Mouse (Mus musculus): Measurements from ENCODE around the gene Pak2. TPM values are rescaled to one million over a fixed set of nuclear protein-coding genes. Genes with fewer than 3 reads are reported as not detected.
A peak's percentile ranks its signal among the peaks of the same experiment; 100 is the strongest.

Gene Pak2
- total and polyA plus RNA-seq, 2 experiments from 2014 or later: 19.1 to 25.8 TPM

DNA sequence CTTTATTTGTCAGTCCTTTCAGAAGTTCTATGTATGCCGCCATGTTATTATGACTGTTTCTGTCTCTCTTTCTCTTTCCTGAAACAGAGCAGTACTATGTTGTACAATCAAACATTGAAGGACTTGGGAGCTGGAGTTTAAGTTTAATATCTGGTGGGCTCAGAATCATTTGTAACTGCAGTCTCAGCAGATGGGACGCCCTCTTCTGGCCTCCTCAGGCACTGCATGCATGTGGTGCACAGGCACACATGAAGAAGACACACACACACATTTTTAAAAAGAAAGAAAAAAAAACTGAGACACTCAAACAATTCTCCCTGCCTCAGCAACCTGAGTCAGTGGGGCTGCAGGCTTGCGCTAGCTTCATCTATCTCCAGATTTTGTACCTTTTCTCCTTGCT, 41.3 kb upstream of the Pak2 start:
- no peak for TF ChIP-seq EP300 (IDR thresholded peaks at IDR 0.05; ENCODE audit: low read depth)
- no peak overlapping the region for H3K4me3 ChIP-seq (ENCODE audit: low read depth, low read length)
- no peak overlapping the region for H3K27ac ChIP-seq (ENCODE audit: low read depth)
- no peak overlapping the region for H3K4me2 ChIP-seq (ENCODE audit: low read depth, low read length)
- H3K4me1 ChIP-seq (ENCODE audit: control insufficient read depth, insufficient read depth): no peaks in the 10 kb centered on the region
- no peak for ATAC-seq (ENCODE audit: insufficient read depth, low read depth)
- no peaks in the 10 kb centered on the region for H3K27me3 ChIP-seq (ENCODE audit: control insufficient read depth, insufficient read depth, low read length)
- DNase-seq (ENCODE audit: low spot score): no peak
- no peaks in the 10 kb centered on the region for H3K9me3 ChIP-seq (replicated peaks; ENCODE audit: control insufficient read depth, low read length)
- H3K9ac ChIP-seq (replicated peaks; ENCODE audit: low read depth, low read length): no peak overlapping the region
- WGBS: 80% methylated on average over 3 of the region's 3 CpGs
- H3K36me3 ChIP-seq (replicated peaks; ENCODE audit: control insufficient read depth, insufficient read depth, low read length): no peaks in the 10 kb centered on the region

GRCm38 (mm10) chr16:32116186-32116585, 37.0 kb upstream of the Pak2 start:
- no peak for DNase-seq (ENCODE audit: low spot score)
- Histone ChIP-seq H3K9ac (replicated peaks; ENCODE audit: low read depth, low read length) (no peak overlapping the region), H3K9me3 (replicated peaks; ENCODE audit: control insufficient read depth, low read length) (no peaks in the 10 kb centered on the region), H3K27ac (ENCODE audit: low read depth) (no peak overlapping the region), H3K4me2 (ENCODE audit: low read depth, low read length) (no peak overlapping the region), H3K27me3 (ENCODE audit: control insufficient read depth, insufficient read depth, low read length) (no peaks in the 10 kb centered on the region), H3K36me3 (replicated peaks; ENCODE audit: control insufficient read depth, insufficient read depth, low read length) (no peaks in the 10 kb centered on the region), H3K4me1 (ENCODE audit: control insufficient read depth, insufficient read depth) (no peaks in the 10 kb centered on the region), H3K4me3 (ENCODE audit: low read depth, low read length) (no peak overlapping the region)
- WGBS: 25% methylated on average over 5 of the region's 5 CpGs
- TF ChIP-seq CTCF (IDR thresholded peaks at IDR 0.05; ENCODE audit: low read depth) (no peak), EP300 (IDR thresholded peaks at IDR 0.05; ENCODE audit: low read depth) (no peak)
- no peak for ATAC-seq (ENCODE audit: insufficient read depth, low read depth)

- WGBS: 19% methylated on average over 6 of the region's 6 CpGs
Observed at GRCm38 (mm10) chr16:32115781-32116180, 36.6 kb upstream of the Pak2 start.

GRCm38 (mm10) chr16:32114968-32115695, 36.0 kb upstream of the Pak2 start:
- Histone ChIP-seq H3K4me1 (ENCODE audit: control insufficient read depth, insufficient read depth) (no peaks in the 10 kb centered on the region), H3K4me2 (ENCODE audit: low read depth, low read length) (peak overlapping the region; percentile 13; the same call in 1 of the 2 replicates), H3K36me3 (replicated peaks; ENCODE audit: control insufficient read depth, insufficient read depth, low read length) (no peaks in the 10 kb centered on the region), H3K9ac (replicated peaks; ENCODE audit: low read depth, low read length) (no peak overlapping the region), H3K27me3 (ENCODE audit: control insufficient read depth, insufficient read depth, low read length) (no peaks in the 10 kb centered on the region), H3K27ac (ENCODE audit: low read depth) (peak overlapping the region; percentile 6; the same call in 1 of the 2 replicates), H3K4me3 (ENCODE audit: low read depth, low read length) (no peak overlapping the region), H3K9me3 (replicated peaks; ENCODE audit: control insufficient read depth, low read length) (no peaks in the 10 kb centered on the region)
- peak; percentile 93 for TF ChIP-seq CTCF (IDR thresholded peaks at IDR 0.05; ENCODE audit: low read depth)
- TF ChIP-seq EP300 (IDR thresholded peaks at IDR 0.05; ENCODE audit: low read depth): no peak
- DNase-seq (ENCODE audit: low spot score) (peak; percentile 68), ATAC-seq (ENCODE audit: insufficient read depth, low read depth) (0 out of 2 replicates have a peak, but pooled peaks have one; percentile 35)
- 17% methylated on average over 15 of the region's 15 CpGs for WGBS

More at GRCm38 (mm10) chr16:32115781-32116180, 36.6 kb upstream of the Pak2 start:
- H3K36me3 ChIP-seq (replicated peaks; ENCODE audit: control insufficient read depth, insufficient read depth, low read length): no peaks in the 10 kb centered on the region
- no peaks in the 10 kb centered on the region for H3K4me1 ChIP-seq (ENCODE audit: control insufficient read depth, insufficient read depth)
- no peak for DNase-seq (ENCODE audit: low spot score)
- no peak for ATAC-seq (ENCODE audit: insufficient read depth, low read depth)
- no peaks in the 10 kb centered on the region for H3K9me3 ChIP-seq (replicated peaks; ENCODE audit: control insufficient read depth, low read length)
- no peak overlapping the region for H3K4me2 ChIP-seq (ENCODE audit: low read depth, low read length)
- H3K27ac ChIP-seq (ENCODE audit: low read depth): no peak overlapping the region
- no peak overlapping the region for H3K4me3 ChIP-seq (ENCODE audit: low read depth, low read length)
- H3K27me3 ChIP-seq (ENCODE audit: control insufficient read depth, insufficient read depth, low read length): no peaks in the 10 kb centered on the region
- H3K9ac ChIP-seq (replicated peaks; ENCODE audit: low read depth, low read length): no peak overlapping the region
- no peak for TF ChIP-seq CTCF (IDR thresholded peaks at IDR 0.05; ENCODE audit: low read depth)
- no peak for TF ChIP-seq EP300 (IDR thresholded peaks at IDR 0.05; ENCODE audit: low read depth)

GRCm38 (mm10) chr16:32114406-32114805, 35.3 kb upstream of the Pak2 start:
- TF ChIP-seq CTCF (IDR thresholded peaks at IDR 0.05; ENCODE audit: low read depth) (no peak), EP300 (IDR thresholded peaks at IDR 0.05; ENCODE audit: low read depth) (no peak)
- DNase-seq (ENCODE audit: low spot score) (no peak), ATAC-seq (ENCODE audit: insufficient read depth, low read depth) (no peak)
- no peaks in the 10 kb centered on the region for H3K4me1 ChIP-seq (ENCODE audit: control insufficient read depth, insufficient read depth)
- H3K9ac ChIP-seq (replicated peaks; ENCODE audit: low read depth, low read length): no peak overlapping the region
- H3K4me2 ChIP-seq (ENCODE audit: low read depth, low read length): no peak overlapping the region
- no peaks in the 10 kb centered on the region for H3K36me3 ChIP-seq (replicated peaks; ENCODE audit: control insufficient read depth, insufficient read depth, low read length)
- H3K9me3 ChIP-seq (replicated peaks; ENCODE audit: control insufficient read depth, low read length): no peaks in the 10 kb centered on the region
- H3K27me3 ChIP-seq (ENCODE audit: control insufficient read depth, insufficient read depth, low read length): no peaks in the 10 kb centered on the region
- H3K4me3 ChIP-seq (ENCODE audit: low read depth, low read length): no peak overlapping the region
- 80% methylated on average over 10 of the region's 10 CpGs for WGBS
- H3K27ac ChIP-seq (ENCODE audit: low read depth): 0 out of 2 replicates have a peak overlapping the region, but pooled peaks have one; percentile 6
